Mouse (Mus musculus): ENCODE measurements around the gene Cdc25b.
A peak's percentile ranks its signal among the peaks of the same experiment; 100 is the strongest.

Cdc25b gene

DNA sequence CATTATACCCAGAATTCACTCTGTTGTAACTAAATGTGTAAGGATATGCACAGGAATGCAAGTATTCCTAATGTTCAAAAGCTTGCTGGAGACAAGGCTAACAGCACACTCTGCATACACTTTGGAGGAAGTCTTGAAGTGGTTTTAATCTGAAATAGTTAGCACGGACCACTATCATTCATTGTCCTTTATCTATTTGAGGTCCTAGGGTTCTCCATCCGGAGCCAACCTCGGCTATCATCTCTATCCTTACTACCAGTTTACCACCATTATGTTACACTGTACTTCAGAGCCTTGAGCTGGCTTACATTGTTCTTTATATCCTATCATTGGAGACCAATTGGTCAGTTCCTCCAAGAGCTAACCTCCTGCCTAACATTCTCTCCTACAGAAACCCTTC, 40.5 kb downstream of the Cdc25b start:
- DNase-seq (ENCODE audit: low read depth), result no peak

DNA sequence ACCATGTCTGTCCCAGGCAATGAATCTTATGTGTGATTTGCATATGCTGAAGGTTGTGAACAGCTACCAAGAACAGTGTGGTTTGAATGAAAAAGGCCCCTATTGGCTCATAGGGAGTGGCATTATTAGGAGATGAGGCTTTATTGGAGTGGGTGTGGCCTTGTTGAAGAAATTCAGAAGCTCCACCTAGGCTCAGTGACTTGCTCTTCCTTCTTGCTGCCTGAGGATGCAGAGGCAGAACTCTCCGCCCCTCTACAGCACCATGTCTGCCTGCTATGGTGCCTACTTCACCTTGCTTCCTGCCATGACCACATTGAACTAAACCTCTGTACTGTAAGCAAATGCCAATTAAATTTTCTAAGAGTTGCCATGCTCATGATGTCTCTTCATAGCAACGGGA, 45.8 kb downstream of the Cdc25b start:
- no peak for DNase-seq (ENCODE audit: low read depth)

DNA sequence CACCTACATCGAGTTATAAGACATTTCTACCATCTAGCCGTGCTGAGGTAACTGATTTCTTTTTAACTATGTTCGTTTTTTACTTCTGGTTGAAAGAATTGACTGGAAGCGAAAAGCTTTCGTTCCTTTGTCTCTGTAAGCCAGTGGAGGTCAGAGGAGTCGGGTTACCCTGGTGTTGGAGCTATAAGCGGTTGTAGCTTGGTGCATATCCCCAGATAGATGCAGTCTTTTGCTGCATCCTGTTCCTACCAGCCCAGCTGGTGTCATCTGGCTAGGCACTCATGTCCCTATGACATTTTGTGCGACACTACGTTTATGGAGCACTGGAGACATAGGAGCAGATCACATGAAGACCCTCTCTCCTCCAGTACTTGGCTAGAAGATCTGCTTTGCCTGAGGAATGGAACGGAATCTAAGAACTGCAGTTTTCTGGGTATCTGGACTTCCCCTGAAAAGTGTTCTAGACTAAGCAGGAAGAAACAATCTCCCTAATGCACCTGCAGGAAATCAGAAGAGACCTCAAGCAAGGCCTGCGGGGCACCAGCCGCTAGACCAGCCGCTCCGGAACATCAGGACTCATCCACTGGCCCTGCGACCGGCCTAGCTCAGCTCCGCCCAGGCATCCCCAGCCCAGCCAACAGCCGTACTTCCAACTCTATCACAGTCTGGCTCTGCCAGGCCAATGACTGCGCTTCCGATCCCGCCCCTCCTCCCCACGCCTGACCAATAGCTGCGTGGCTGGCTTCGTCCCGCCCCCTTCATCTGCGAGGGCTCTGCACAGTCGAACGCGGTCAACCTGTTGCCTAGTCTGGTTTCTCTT, 46.8 kb downstream of the Cdc25b start, which contains the start of gene Mavs:
Gene Mavs (plus strand): TSS at position 757 of the 820 bp plus-strand sequence.
- DNase-seq (ENCODE audit: low read depth), result peak; percentile 89

DNA sequence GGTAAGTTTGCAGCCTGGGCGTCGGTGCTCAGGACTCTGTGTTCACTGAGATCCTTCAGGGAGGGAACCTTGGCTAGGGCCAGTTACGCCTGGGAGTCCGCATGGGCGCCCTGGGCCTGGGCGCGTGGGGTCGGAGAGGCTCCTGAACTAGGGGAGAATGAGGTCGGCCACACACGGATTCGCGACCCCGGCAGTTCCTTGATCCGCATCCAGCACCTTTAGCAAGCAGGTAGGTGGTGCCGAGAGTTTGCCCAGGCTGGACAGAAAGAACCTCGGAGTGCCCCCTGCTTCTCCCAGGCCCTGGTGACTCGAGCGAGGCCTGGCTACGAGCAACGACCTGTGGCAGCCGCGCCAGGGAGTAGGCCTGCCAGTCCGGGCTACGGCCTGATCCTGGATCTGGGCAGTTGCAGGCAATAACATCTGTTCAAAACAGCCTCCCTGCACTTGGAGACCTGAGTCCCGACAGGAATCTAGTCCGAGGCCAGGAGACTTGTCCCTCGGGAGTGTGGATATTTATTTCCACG, 47.4 kb downstream of the Cdc25b start:
- no peak for DNase-seq (ENCODE audit: low read depth)

DNA sequence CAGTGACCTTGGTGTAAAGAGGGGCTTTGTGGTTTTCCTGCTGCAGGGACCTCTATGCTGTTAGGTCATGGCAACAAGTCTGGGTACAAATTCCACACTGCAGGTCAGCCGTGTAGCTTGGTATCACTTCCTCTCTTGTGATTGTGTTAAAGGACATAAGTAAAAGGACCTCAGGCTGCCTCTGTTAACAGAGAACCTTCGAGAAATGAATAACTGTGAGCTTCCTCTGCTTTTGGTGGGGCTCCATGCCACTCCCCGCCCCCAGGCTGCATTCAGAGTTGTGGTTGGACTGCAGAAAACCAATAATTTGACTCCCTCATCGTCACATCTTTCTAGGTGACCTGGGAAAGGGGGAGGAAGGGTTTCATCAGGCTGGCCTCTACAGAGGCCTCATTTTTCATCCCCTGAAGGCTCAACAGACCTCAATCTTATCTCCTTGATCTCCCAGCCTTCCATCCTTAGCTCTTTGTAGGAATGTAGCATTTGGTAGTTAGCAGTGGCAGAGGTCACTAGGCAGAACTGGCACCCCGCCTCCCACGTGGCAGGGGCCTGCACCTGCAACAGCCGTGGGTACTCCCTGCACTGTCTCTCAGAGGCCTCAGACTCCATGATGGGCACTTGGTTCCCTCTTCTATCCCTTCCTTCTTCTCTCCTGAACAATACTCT, 48.4 kb downstream of the Cdc25b start:
- DNase-seq (ENCODE audit: low read depth), result no peak

DNA sequence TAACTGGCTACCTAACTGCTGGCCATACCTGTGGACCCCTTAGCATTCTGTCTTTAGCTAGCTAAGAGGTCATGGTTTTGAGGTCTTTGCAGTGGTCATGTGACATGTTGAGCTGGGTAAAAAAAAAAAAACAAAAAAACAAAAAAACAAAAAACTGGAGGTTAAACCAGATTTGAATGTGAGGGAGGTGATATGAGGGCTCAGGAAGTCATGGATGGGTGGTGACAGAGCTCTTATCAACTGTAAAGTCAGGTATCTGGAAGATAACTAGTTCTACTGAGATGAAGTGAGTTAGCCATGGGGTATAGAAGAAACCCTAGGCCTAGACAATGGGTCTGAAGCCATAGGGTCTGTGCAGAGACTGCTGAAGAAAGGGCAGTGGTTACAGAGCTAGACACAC, 55.4 kb downstream of the Cdc25b start:
- DNase-seq (ENCODE audit: low read depth), result no peak

DNA sequence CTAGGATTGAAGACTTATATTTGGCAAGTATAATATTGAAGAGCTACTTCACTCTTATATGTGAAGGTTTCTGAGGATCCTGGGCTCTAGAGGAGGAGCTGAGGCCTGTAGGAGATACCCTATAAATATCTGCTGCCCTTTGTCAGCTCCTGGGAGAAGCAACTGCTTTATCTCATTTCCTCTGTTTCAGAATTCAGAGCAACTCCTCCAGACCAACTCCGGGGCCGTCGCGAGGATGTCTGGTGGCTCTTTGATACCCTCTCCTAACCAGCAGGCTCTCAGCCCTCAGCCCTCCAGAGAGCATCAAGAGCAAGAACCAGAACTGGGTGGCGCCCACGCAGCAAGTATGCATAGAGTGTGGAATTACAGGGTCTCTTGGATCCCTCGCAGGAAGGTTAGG, 56.2 kb downstream of the Cdc25b start:
- no peak for DNase-seq (ENCODE audit: low read depth)
